Mouse (Mus musculus): Measurements from ENCODE around the gene Plcb4. TPM values are rescaled to one million over a fixed set of nuclear protein-coding genes. Genes with fewer than 3 reads are reported as not detected.
A peak's percentile ranks its signal among the peaks of the same experiment; 100 is the strongest.
"Not testable (repeated sequence)": the region's sequence is repeated elsewhere in the genome, so short reads cannot be mapped to it uniquely, and the experiment has no call there.

The Plcb4 gene
- polyA plus RNA-seq, 1 experiment = 37.9 TPM

GRCm38 (mm10) chr2:135686692-135687091 is 27.9 kb downstream of the Plcb4 start:
- H3K4me1 ChIP-seq (ENCODE audit: control insufficient read depth, insufficient read depth, insufficient read length, low read length) = peaks cover 19% of the 10 kb centered on the region
- no peak overlapping the region; the same call in 1 of the 2 replicates for H3K27ac ChIP-seq (replicated peaks; ENCODE audit: low read depth, low read length)

GRCm38 (mm10) chr2:135687585-135687984 is 28.8 kb downstream of the Plcb4 start:
- H3K4me1 ChIP-seq (ENCODE audit: control insufficient read depth, insufficient read depth, insufficient read length, low read length) = peaks cover 24% of the 10 kb centered on the region
- H3K27ac ChIP-seq (replicated peaks; ENCODE audit: low read depth, low read length) = peak overlapping the region; percentile 54
- no peak overlapping the region for H3K4me3 ChIP-seq (ENCODE audit: insufficient read depth, low read depth, low read length)

More at GRCm38 (mm10) chr2:135686692-135687091, 27.9 kb downstream of the Plcb4 start:
- no peak overlapping the region for H3K4me3 ChIP-seq (ENCODE audit: insufficient read depth, low read depth, low read length)

- Histone ChIP-seq H3K4me3 (ENCODE audit: insufficient read depth, low read depth, low read length) (no peak overlapping the region), H3K4me1 (ENCODE audit: control insufficient read depth, insufficient read depth, insufficient read length, low read length) (peaks cover 17% of the 10 kb centered on the region; the same call in 1 of the 2 replicates), H3K27ac (replicated peaks; ENCODE audit: low read depth, low read length) (peak overlapping the region; percentile 95)
Measured at GRCm38 (mm10) chr2:135692568-135693488, 34.0 kb downstream of the Plcb4 start.

DNA sequence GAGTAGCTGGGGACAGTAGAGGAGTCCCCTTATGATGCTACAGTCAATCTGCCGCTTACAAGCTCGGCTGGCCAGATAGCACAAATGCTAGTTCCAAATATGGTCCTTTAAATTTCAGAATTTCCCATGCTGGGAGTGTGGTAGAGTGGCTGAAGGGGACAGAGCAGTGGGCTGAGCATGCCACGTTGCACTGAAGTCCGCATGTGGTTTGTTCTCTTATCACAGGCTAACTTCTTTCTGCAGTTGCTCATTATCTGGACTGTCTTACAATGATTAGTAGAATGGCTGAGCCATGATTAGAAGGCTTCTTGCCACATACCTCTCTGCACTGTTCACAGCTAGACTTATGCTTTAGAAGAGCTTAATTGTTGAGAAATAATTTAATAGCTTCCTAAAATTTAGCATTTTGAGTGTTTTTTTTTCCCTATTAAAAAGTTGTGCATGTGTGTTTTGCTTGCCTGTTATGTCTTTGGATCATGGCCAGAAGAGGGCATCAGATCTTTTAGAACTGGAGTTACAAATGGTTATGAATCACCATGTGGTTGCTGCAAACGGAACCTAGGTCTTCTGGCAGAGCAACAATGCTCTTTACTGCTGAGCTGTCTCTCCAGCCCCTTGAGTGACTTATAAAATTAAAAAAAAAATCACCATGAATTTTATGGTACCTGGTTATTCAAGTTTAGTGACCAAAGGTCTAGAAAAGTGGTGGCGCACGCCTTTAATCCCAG is 42.0 kb downstream of the Plcb4 start:
- Histone ChIP-seq H3K27ac (replicated peaks; ENCODE audit: low read depth, low read length) (no peak overlapping the region), H3K4me1 (ENCODE audit: control insufficient read depth, insufficient read depth, insufficient read length, low read length) (peaks cover 12% of the 10 kb centered on the region; the same call in 1 of the 2 replicates), H3K4me3 (ENCODE audit: insufficient read depth, low read depth, low read length) (no peak overlapping the region)

- Histone ChIP-seq H3K27ac (replicated peaks; ENCODE audit: low read depth, low read length) (no peak overlapping the region), H3K4me3 (ENCODE audit: insufficient read depth, low read depth, low read length) (no peak overlapping the region)
Measured at GRCm38 (mm10) chr2:135704673-135705072, 45.9 kb downstream of the Plcb4 start.

GRCm38 (mm10) chr2:135707305-135707704 is 48.5 kb downstream of the Plcb4 start:
- peaks cover 24% of the 10 kb centered on the region for H3K4me1 ChIP-seq (ENCODE audit: control insufficient read depth, insufficient read depth, insufficient read length, low read length)
- no peak overlapping the region for H3K27ac ChIP-seq (replicated peaks; ENCODE audit: low read depth, low read length)
- H3K4me3 ChIP-seq (ENCODE audit: insufficient read depth, low read depth, low read length) = no peak overlapping the region

More at GRCm38 (mm10) chr2:135704673-135705072, 45.9 kb downstream of the Plcb4 start:
- H3K4me1 ChIP-seq (ENCODE audit: control insufficient read depth, insufficient read depth, insufficient read length, low read length) = peaks cover 22% of the 10 kb centered on the region

- Histone ChIP-seq H3K4me1 (ENCODE audit: control insufficient read depth, insufficient read depth, insufficient read length, low read length) (peaks cover 33% of the 10 kb centered on the region), H3K4me3 (ENCODE audit: insufficient read depth, low read depth, low read length) (no peak overlapping the region), H3K27ac (replicated peaks; ENCODE audit: low read depth, low read length) (peak overlapping the region; percentile 31; the same call in 1 of the 2 replicates)
Measured at GRCm38 (mm10) chr2:135708386-135708785, 49.6 kb downstream of the Plcb4 start.

DNA sequence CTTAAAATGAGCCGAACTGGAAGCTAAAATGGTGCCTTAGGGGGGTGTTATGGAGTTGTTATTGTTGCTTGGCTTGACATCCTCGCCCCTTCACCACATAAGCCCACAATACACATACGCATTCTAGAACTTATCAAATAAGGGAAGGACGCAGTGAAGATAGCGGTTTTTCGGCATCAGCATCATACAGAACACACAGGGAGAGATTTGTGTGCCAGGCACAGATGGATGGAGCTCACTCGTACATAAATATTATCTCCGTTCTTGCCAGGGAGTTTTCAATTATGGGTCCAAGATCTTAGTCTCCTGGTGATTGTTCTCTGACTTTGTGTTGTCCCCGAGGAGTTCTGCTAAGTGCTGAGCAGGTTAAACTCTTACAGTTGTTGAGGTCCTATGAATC is 50.0 kb downstream of the Plcb4 start:
- Histone ChIP-seq H3K27ac (replicated peaks; ENCODE audit: low read depth, low read length) (peak overlapping the region; percentile 36; the same call in 1 of the 2 replicates), H3K4me3 (ENCODE audit: insufficient read depth, low read depth, low read length) (no peak overlapping the region), H3K4me1 (ENCODE audit: control insufficient read depth, insufficient read depth, insufficient read length, low read length) (peaks cover 33% of the 10 kb centered on the region)

DNA sequence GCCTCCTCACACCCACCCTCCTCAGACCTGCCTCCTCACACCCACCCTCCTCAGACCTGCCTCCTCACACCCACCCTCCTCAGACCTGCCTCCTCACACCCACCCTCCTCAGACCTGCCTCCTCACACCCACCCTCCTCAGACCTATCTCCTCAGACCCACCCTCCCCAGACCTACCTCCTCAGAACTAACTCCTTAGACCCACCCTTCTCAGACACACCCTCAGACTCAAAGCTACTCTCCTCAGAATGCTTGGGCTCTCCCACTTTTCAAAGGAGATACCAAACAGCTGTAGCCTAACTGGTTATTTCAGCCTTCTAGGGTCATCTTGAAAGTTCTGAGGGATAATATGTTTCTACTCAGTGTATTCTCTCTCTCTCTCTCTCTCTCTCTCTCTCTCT is 50.9 kb downstream of the Plcb4 start:
- H3K4me3 ChIP-seq (ENCODE audit: insufficient read depth, low read depth, low read length) = not testable (repeated sequence)
- H3K27ac ChIP-seq (replicated peaks; ENCODE audit: low read depth, low read length) = 0 out of 2 replicates have a peak overlapping the region, but pooled peaks have one; percentile 19
- H3K4me1 ChIP-seq (ENCODE audit: control insufficient read depth, insufficient read depth, insufficient read length, low read length) = peaks cover 28% of the 10 kb centered on the region

DNA sequence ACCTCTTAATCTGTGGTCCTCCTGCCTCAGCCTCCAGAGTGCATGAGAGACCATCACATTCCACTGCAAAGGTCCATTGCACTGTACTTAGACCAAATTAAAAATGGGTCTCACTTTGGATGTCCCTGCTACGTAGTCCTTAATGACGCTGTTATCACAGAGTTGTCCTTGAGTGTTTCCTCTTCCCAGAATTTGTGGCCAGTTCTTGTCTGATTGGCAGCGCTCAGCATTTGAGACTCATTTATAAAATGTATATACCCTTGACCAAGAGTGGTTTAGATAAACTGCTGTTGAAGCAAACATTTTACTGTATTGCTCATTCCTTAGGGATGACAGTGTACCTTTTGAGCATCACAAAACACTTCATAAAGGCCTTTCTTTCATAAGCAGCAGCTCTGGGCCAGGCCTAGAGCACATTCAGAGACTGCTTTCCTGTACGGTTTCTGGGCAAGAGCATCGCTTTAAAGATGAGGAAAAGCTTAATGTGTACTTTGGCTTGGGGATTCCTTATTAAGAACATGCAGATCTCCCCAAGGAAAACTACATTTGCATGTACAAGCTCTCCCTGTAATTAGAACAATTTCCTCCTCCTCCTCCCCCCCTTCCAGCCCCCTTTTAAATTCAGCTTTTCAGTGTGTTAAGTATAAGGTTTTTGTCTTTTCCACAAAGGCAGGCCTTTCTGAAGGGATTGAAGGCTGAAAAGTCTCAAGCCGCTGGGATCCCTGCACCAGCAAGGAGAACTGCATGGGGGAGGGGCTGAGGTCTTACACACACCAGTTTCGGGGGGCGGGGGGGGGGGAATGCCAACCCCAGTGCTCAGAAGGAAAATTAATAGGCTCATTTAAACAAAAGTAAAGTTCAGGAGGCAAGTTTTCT is 52.5 kb downstream of the Plcb4 start:
- H3K4me3 ChIP-seq (ENCODE audit: insufficient read depth, low read depth, low read length) = no peak overlapping the region
- H3K4me1 ChIP-seq (ENCODE audit: control insufficient read depth, insufficient read depth, insufficient read length, low read length) = peaks cover 29% of the 10 kb centered on the region
- peak overlapping the region; percentile 67 for H3K27ac ChIP-seq (replicated peaks; ENCODE audit: low read depth, low read length)

GRCm38 (mm10) chr2:135711925-135712288 is 53.1 kb downstream of the Plcb4 start:
- no peak overlapping the region for H3K4me3 ChIP-seq (ENCODE audit: insufficient read depth, low read depth, low read length)
- H3K4me1 ChIP-seq (ENCODE audit: control insufficient read depth, insufficient read depth, insufficient read length, low read length) = peaks cover 27% of the 10 kb centered on the region
- H3K27ac ChIP-seq (replicated peaks; ENCODE audit: low read depth, low read length) = no peak overlapping the region

DNA sequence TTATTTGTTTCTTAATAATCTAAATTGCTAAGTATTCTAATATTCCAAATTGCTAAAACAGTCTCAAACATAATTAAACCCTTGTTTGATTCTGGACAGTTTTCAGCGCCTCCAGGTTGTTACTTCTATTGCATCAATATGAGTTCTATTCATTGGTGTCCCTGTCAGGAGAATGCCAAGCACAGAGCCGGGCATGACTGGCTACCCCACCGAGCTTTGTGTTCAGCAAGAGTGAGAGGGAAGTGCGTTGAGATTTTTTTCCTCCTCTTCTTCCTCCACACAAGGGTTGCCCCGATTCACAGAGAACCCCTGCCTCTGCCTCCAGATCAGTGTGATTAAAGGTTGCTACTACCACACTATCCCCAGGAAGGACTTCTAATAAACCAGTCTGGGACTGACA is 53.5 kb downstream of the Plcb4 start:
- peak overlapping the region; percentile 69 for H3K27ac ChIP-seq (replicated peaks; ENCODE audit: low read depth, low read length)
- H3K4me3 ChIP-seq (ENCODE audit: insufficient read depth, low read depth, low read length) = no peak overlapping the region
- peaks cover 30% of the 10 kb centered on the region for H3K4me1 ChIP-seq (ENCODE audit: control insufficient read depth, insufficient read depth, insufficient read length, low read length)

- H3K4me1 ChIP-seq (ENCODE audit: control insufficient read depth, insufficient read depth, insufficient read length, low read length) = peaks cover 36% of the 10 kb centered on the region
- peak overlapping the region; percentile 69 for H3K27ac ChIP-seq (replicated peaks; ENCODE audit: low read depth, low read length)
- no peak overlapping the region for H3K4me3 ChIP-seq (ENCODE audit: insufficient read depth, low read depth, low read length)
Measured at GRCm38 (mm10) chr2:135712921-135713320, 54.1 kb downstream of the Plcb4 start.

- Histone ChIP-seq H3K4me1 (ENCODE audit: control insufficient read depth, insufficient read depth, insufficient read length, low read length) (peaks cover 33% of the 10 kb centered on the region), H3K27ac (replicated peaks; ENCODE audit: low read depth, low read length) (no peak overlapping the region)
Measured at GRCm38 (mm10) chr2:135716180-135716579, 57.4 kb downstream of the Plcb4 start.

More at GRCm38 (mm10) chr2:135716180-135716579, 57.4 kb downstream of the Plcb4 start:
- H3K4me3 ChIP-seq (ENCODE audit: insufficient read depth, low read depth, low read length) = no peak overlapping the region
